In genomic region chr19:56418404-56418803, GRCm38 (mm10) we compare ENCODE assay signal across 28 mouse cellular contexts. TPM values are rescaled to one million over a fixed set of nuclear protein-coding genes. Genes with fewer than 3 reads are reported as not detected.
DNase-seq lines count a peak whose midpoint lies in the region; ATAC-seq and TF ChIP-seq lines count a peak whose summit lies in the region.
"Had no signal": no experiment of that assay in that cellular context is flagged by ENCODE, and none has a peak within 500 bp of the region (broad histone marks: within the 10 kb centered on the region; RNA-seq: fewer than 3 reads in every experiment).

No protein-coding gene starts in this region.

- H3K36me3 ChIP-seq in kidney, adult 2 months (ENCODE audit: control insufficient read depth, insufficient read depth, low read length): no peaks in the 10 kb centered on the region
- H3K36me3 ChIP-seq in intestine, embryonic 16.5 days (ENCODE audit: control insufficient read depth, insufficient read depth, low read length): no peaks in the 10 kb centered on the region
- H3K36me3 ChIP-seq in small intestine, adult 2 months (ENCODE audit: control insufficient read depth, insufficient read depth, low read length): peaks cover 15% of the 10 kb centered on the region
- H3K36me3 ChIP-seq: embryonic facial prominence, embryonic 12.5 days; embryonic facial prominence, embryonic 15.5 days; heart, embryonic 10.5 days had no signal

- no peak overlapping the region for H3K27ac ChIP-seq in kidney, adult 2 months (ENCODE audit: insufficient read depth, low read depth, low read length)
- H3K27ac ChIP-seq in intestine, embryonic 16.5 days (ENCODE audit: low read length): peak overlapping the region; percentile 57; the same call in 1 of the 2 replicates
- H3K27ac ChIP-seq in small intestine, adult 2 months (ENCODE audit: insufficient read depth, low read depth, low read length): peak overlapping the region; percentile 38; the same call in 1 of the 2 replicates
- H3K27ac ChIP-seq: embryonic facial prominence, embryonic 12.5 days; embryonic facial prominence, embryonic 15.5 days; heart, adult 2 months; heart, embryonic 10.5 days; heart, embryonic 13.5 days; hindbrain, embryonic 14.5 days had no signal

- WGBS in kidney, adult 2 months: 46% methylated on average over 4 of the region's 4 CpGs
- 63% methylated on average over 4 of the region's 4 CpGs for WGBS in intestine, embryonic 16.5 days
- 27% methylated on average over 4 of the region's 4 CpGs for WGBS in small intestine, adult 2 months

- peak; percentile 87 for ATAC-seq in intestine, embryonic 16.5 days
- ATAC-seq: forebrain, embryonic 14.5 days; forebrain, postnatal 0 days; Patski had no signal

- no peak overlapping the region for H3K9ac ChIP-seq in intestine, embryonic 16.5 days (ENCODE audit: low read depth, low read length)
- H3K9ac ChIP-seq: embryonic facial prominence, embryonic 12.5 days; embryonic facial prominence, embryonic 15.5 days; forebrain, postnatal 0 days; heart, embryonic 13.5 days; hindbrain, embryonic 14.5 days had no signal

- TF ChIP-seq POLR2A in kidney, adult 2 months (IDR thresholded peaks at IDR 0.05; ENCODE audit: low read depth, low read length): no peak
- TF ChIP-seq POLR2A in small intestine, adult 2 months (IDR thresholded peaks at IDR 0.05; ENCODE audit: low read depth, low read length): no peak

- H3K9me3 ChIP-seq in intestine, embryonic 16.5 days (ENCODE audit: control insufficient read depth, low read length): no peaks in the 10 kb centered on the region
- H3K9me3 ChIP-seq: embryonic facial prominence, embryonic 12.5 days; embryonic facial prominence, embryonic 15.5 days; heart, embryonic 10.5 days; heart, embryonic 13.5 days had no signal

- no peak overlapping the region for H3K4me3 ChIP-seq in kidney, adult 2 months (ENCODE audit: insufficient read depth, low read depth, low read length)
- H3K4me3 ChIP-seq in intestine, embryonic 16.5 days (ENCODE audit: low read length): no peak overlapping the region
- no peak overlapping the region for H3K4me3 ChIP-seq in small intestine, adult 2 months (ENCODE audit: low read depth, low read length)
- H3K4me3 ChIP-seq: embryonic facial prominence, embryonic 12.5 days; embryonic facial prominence, embryonic 15.5 days; heart, adult 2 months; heart, embryonic 10.5 days; heart, embryonic 13.5 days had no signal

- no peak for TF ChIP-seq CTCF in kidney, adult 2 months (conservative IDR thresholded peaks at IDR 0.05; ENCODE audit: insufficient read depth, insufficient read length, low read depth, low read length)
- no peak for TF ChIP-seq CTCF in small intestine, adult 2 months (IDR thresholded peaks at IDR 0.05; ENCODE audit: extremely low read depth, insufficient read length, insufficient replicate concordance, low read depth, low read length)

- no peaks in the 10 kb centered on the region; the same call in 1 of the 2 replicates for H3K4me1 ChIP-seq in kidney, adult 2 months (ENCODE audit: control insufficient read depth, insufficient read depth, low read length)
- peaks cover 3% of the 10 kb centered on the region for H3K4me1 ChIP-seq in intestine, embryonic 16.5 days (ENCODE audit: control insufficient read depth, insufficient read depth, low read length)
- peaks cover 8% of the 10 kb centered on the region; the same call in 1 of the 2 replicates for H3K4me1 ChIP-seq in small intestine, adult 2 months (ENCODE audit: control insufficient read depth, insufficient read depth, insufficient read length, low read length)

- H3K27me3 ChIP-seq in kidney, adult 2 months (replicated peaks; ENCODE audit: control insufficient read depth, insufficient read depth, low read length): no peaks in the 10 kb centered on the region
- no peaks in the 10 kb centered on the region for H3K27me3 ChIP-seq in intestine, embryonic 16.5 days (replicated peaks; ENCODE audit: control insufficient read depth, insufficient read depth, low read length)
- no peaks in the 10 kb centered on the region for H3K27me3 ChIP-seq in small intestine, adult 2 months (ENCODE audit: control insufficient read depth, insufficient read depth, low read length)
- H3K27me3 ChIP-seq: CH12.LX; embryonic facial prominence, embryonic 12.5 days; embryonic facial prominence, embryonic 15.5 days; heart, embryonic 13.5 days; Patski had no signal

- no peak overlapping the region for H3K4me2 ChIP-seq in intestine, embryonic 16.5 days (ENCODE audit: low read depth, low read length)
- H3K4me2 ChIP-seq: embryonic facial prominence, embryonic 12.5 days; embryonic facial prominence, embryonic 15.5 days; heart, embryonic 13.5 days; hindbrain, embryonic 14.5 days had no signal

- peak; percentile 47 for DNase-seq in kidney, adult 2 months
- DNase-seq in kidney, postnatal 10 days: no peak
- DNase-seq in kidney, postnatal 36 days: peak; percentile 30 to 46
- DNase-seq in kidney, adult 8-10 months: no peak
- no peak for DNase-seq in cerebellum, adult 11 months
- DNase-seq: adrenal gland, postnatal 10 days; adrenal gland, postnatal 36 days; B cell, adult 2 months; cerebellum, adult 2 months; cerebellum, adult 9-11 months; cerebellum, postnatal 25 days; forebrain, postnatal 0 days; gastrocnemius, postnatal 25 days; heart, adult 2 months; heart, postnatal 14 days; heart, postnatal 4 days had no signal

RNA-seq across cellular contexts. Expression of gene Casp7, which starts 21.5 kb away (rescaled TPM):
- polyA plus RNA-seq in kidney, adult 2 months (2012; rRNA removed): 12.0 and 12.4 TPM in 2 replicates
- 41.0 and 41.7 TPM in 2 replicates for polyA plus RNA-seq in intestine, embryonic 16.5 days (2015; fragmentation: Nextera tagmentation; extraction: Ambion mirVana)
- 57.2 and 112 TPM in 2 replicates for polyA plus RNA-seq in small intestine, adult 2 months (2012; rRNA removed)

RNA-seq across cellular contexts. Expression of gene Nrap, which starts 28.6 kb away (rescaled TPM):
- polyA plus RNA-seq in kidney, adult 2 months (2012; rRNA removed): 1.1 and 5.0 TPM in 2 replicates
- polyA plus RNA-seq in intestine, embryonic 16.5 days (2015; fragmentation: Nextera tagmentation; extraction: Ambion mirVana): 0.33 and 0.40 TPM in 2 replicates
- 0.41 and 1.7 TPM in 2 replicates for polyA plus RNA-seq in small intestine, adult 2 months (2012; rRNA removed)

RNA-seq across cellular contexts. Expression of gene Plekhs1, which starts 43.0 kb away (rescaled TPM):
- 0.12 and 0.17 TPM in 2 replicates for polyA plus RNA-seq in kidney, adult 2 months (2012; rRNA removed)
- polyA plus RNA-seq in intestine, embryonic 16.5 days (2015; fragmentation: Nextera tagmentation; extraction: Ambion mirVana): 0.61 and 0.65 TPM in 2 replicates
- polyA plus RNA-seq in small intestine, adult 2 months (2012; rRNA removed): 0.27 and 0.37 TPM in 2 replicates
- polyA plus RNA-seq: G1E; heart, embryonic 10.5 days; heart, embryonic 13.5 days; hindbrain, embryonic 11.5 days had no signal

Comparison
In these comparisons a context has a peak if more than half of its experiments do, and no peak if none do; other contexts are left out.
1. DNase-seq: peak in kidney, adult 2 months (single experiment) and kidney, postnatal 36 days (2 of 2); none in kidney, postnatal 10 days (single experiment), kidney, adult 8-10 months (0 of 2) and cerebellum, adult 11 months (single experiment).